Mouse (Mus musculus) cerebellum, postnatal 10 days (tissue): Measurements from ENCODE around the gene Nfkb2.

Experiments used
- DNase-seq, 2 experiments: peaks; one replicate each; pipeline ENCODE4 v3.0.0; 2021; ENCODE audit warnings: mixed read lengths in 2 of 2

The Nfkb2 gene

GRCm38 (mm10) chr19:46308706-46309435 is 4.8 kb downstream of the Nfkb2 start:
- peak; percentile 97 for DNase-seq

- peak in 1 of 2 experiments; percentile 16 for DNase-seq
These were observed 5.7 kb downstream of the Nfkb2 start for GRCm38 (mm10) chr19:46309651-46310305.

GRCm38 (mm10) chr19:46310312-46310865 is 6.3 kb downstream of the Nfkb2 start:
- no peak for DNase-seq

GRCm38 (mm10) chr19:46311341-46311740 is 7.2 kb downstream of the Nfkb2 start:
- no peak for DNase-seq

- DNase-seq: peak in 1 of 2 experiments; percentile 7
These were observed 8.4 kb downstream of the Nfkb2 start for GRCm38 (mm10) chr19:46312566-46312965.

GRCm38 (mm10) chr19:46313116-46313515 is 9.0 kb downstream of the Nfkb2 start:
- DNase-seq: no peak

- no peak for DNase-seq
These were observed 9.5 kb downstream of the Nfkb2 start for GRCm38 (mm10) chr19:46313591-46313990.

- DNase-seq: peak; percentile 27 to 28
These were observed 10.1 kb downstream of the Nfkb2 start for GRCm38 (mm10) chr19:46314151-46314601.

GRCm38 (mm10) chr19:46314872-46315742 is 11.0 kb downstream of the Nfkb2 start:
- DNase-seq: peak in 1 of 2 experiments; percentile 3

- DNase-seq: peak in 1 of 2 experiments; percentile 16
These were observed 11.9 kb downstream of the Nfkb2 start for GRCm38 (mm10) chr19:46315752-46316610.

- peak; percentile 12 to 13 for DNase-seq
These were observed 12.9 kb downstream of the Nfkb2 start for GRCm38 (mm10) chr19:46316846-46317545.

- DNase-seq: peak in 1 of 2 experiments; percentile 37
These were observed 13.4 kb downstream of the Nfkb2 start for GRCm38 (mm10) chr19:46317546-46317885.

GRCm38 (mm10) chr19:46318031-46318471 is 13.9 kb downstream of the Nfkb2 start:
- peak; percentile 42 to 50 for DNase-seq

GRCm38 (mm10) chr19:46318586-46319378 is 14.7 kb downstream of the Nfkb2 start:
- DNase-seq: peak; percentile 83 to 88

GRCm38 (mm10) chr19:46320076-46320785 is 16.1 kb downstream of the Nfkb2 start:
- peak; percentile 4 to 17 for DNase-seq

GRCm38 (mm10) chr19:46321101-46321943 is 17.2 kb downstream of the Nfkb2 start:
- peak; percentile 78 to 79 for DNase-seq

GRCm38 (mm10) chr19:46322144-46322995 is 18.2 kb downstream of the Nfkb2 start:
- peak; percentile 48 to 50 for DNase-seq
